Mouse (Mus musculus) kidney, embryonic 15.5 days (tissue): ENCODE measurements around the gene Serpina7. TPM values are rescaled to one million over a fixed set of nuclear protein-coding genes. Genes with fewer than 3 reads are reported as not detected.

Experiments
- polyA plus RNA-seq: library from polyadenylated mRNA; unstranded; fragments of >200 nt; fragmentation: Nextera tagmentation; extraction: Ambion mirVana; gene quantifications from 2 replicates; pipeline ENCODE4 v1.2.1, GENCODE M21; 2015

The Serpina7 gene
- polyA plus RNA-seq, 1 experiment from 2014 or later: not detected

Other genes with a start within 250 kb of the Serpina7 start
- 17.9 and 18.4 TPM in 2 replicates for gene Nrk, start 170.8 kb downstream of the Serpina7 start, polyA plus RNA-seq
- gene 4930513O06Rik, start 1.0 kb upstream of the Serpina7 start, polyA plus RNA-seq: not detected in 2 replicates
- not detected in 2 replicates for gene 4933428M09Rik, start 94.0 kb upstream of the Serpina7 start, polyA plus RNA-seq
- 14.0 and 15.3 TPM in 2 replicates for gene Mum1l1, start 124.8 kb upstream of the Serpina7 start, polyA plus RNA-seq
- gene Trap1a, start 248.4 kb upstream of the Serpina7 start, polyA plus RNA-seq: 0.13 TPM in 1 of 2 replicates, not detected in the other